ENCODE assay signal across 25 mouse cellular contexts in genomic region chr1:137658141-137658540, GRCm38 (mm10).
"Had no signal": no experiment of that assay in that cellular context is flagged by ENCODE, and none has a peak within 500 bp of the region (broad histone marks: within the 10 kb centered on the region; RNA-seq: fewer than 3 reads in every experiment).

No protein-coding gene starts in this region.

- H3K9ac ChIP-seq: hindbrain, embryonic 12.5 days; hindbrain, embryonic 14.5 days; intestine, embryonic 15.5 days; limb, embryonic 13.5 days; limb, embryonic 15.5 days; liver, embryonic 12.5 days; liver, embryonic 14.5 days had no signal

- H3K4me2 ChIP-seq: heart, embryonic 11.5 days; hindbrain, embryonic 14.5 days; intestine, embryonic 15.5 days; limb, embryonic 13.5 days; limb, embryonic 15.5 days; liver, embryonic 12.5 days had no signal

- DNase-seq: gastrocnemius, adult 2 months; gastrocnemius, postnatal 10 days; gastrocnemius, postnatal 25 days; heart, adult 2 months; heart, postnatal 10 days; heart, postnatal 4 days; kidney, adult 18-20 months; kidney, adult 8-10 months; kidney, postnatal 10 days; kidney, postnatal 25 days; kidney, postnatal 4 days; left cerebral cortex, postnatal 4 days had no signal

- H3K9me3 ChIP-seq: hindbrain, embryonic 10.5 days; hindbrain, embryonic 12.5 days; intestine, embryonic 15.5 days; limb, embryonic 13.5 days; limb, embryonic 15.5 days; liver, embryonic 12.5 days had no signal

- H3K27ac ChIP-seq: hindbrain, embryonic 14.5 days; intestine, embryonic 15.5 days; limb, embryonic 13.5 days; limb, embryonic 15.5 days; liver, embryonic 12.5 days; liver, embryonic 14.5 days had no signal

- H3K27me3 ChIP-seq: hindbrain, embryonic 12.5 days; intestine, embryonic 15.5 days; limb, embryonic 13.5 days; limb, embryonic 15.5 days; liver, embryonic 12.5 days had no signal

- H3K36me3 ChIP-seq: hindbrain, embryonic 10.5 days; hindbrain, embryonic 12.5 days; intestine, embryonic 15.5 days; limb, embryonic 13.5 days; limb, embryonic 15.5 days; liver, embryonic 12.5 days had no signal

- ATAC-seq: forebrain, embryonic 16.5 days; hindbrain, embryonic 16.5 days; inflammation-experienced regulatory T-cells, adult 6 months; intestine, embryonic 15.5 days; intestine, postnatal 0 days; liver, embryonic 12.5 days had no signal

- H3K4me1 ChIP-seq: liver, embryonic 12.5 days had no signal

- H3K4me3 ChIP-seq: gastrocnemius, adult 2 months; heart, adult 2 months; hindbrain, embryonic 10.5 days; hindbrain, embryonic 12.5 days; intestine, embryonic 15.5 days; limb, embryonic 13.5 days; limb, embryonic 15.5 days; liver, embryonic 12.5 days had no signal
